Mouse (Mus musculus): ENCODE results near the gene Stk16. TPM values are rescaled to one million over a fixed set of nuclear protein-coding genes. Genes with fewer than 3 reads are reported as not detected.
"Not testable (repeated sequence)": the region's sequence is repeated elsewhere in the genome, so short reads cannot be mapped to it uniquely, and the experiment has no call there.

Stk16 gene
- polyA plus RNA-seq, 1 experiment from 2014 or later: 83.1 TPM

- H3K36me3 ChIP-seq: no peaks in the 10 kb centered on the region
- H3K9ac ChIP-seq: no peak overlapping the region
- H3K9me3 ChIP-seq (replicated peaks): no peaks in the 10 kb centered on the region
- no peak overlapping the region for H3K4me2 ChIP-seq
- no peak overlapping the region for H3K4me3 ChIP-seq
- 67% methylated on average over 2 of the region's 2 CpGs for WGBS
- H3K4me1 ChIP-seq (replicated peaks): peaks cover 11% of the 10 kb centered on the region
- no peak overlapping the region for H3K27ac ChIP-seq (ENCODE audit: poor library complexity, severe bottlenecking)
- H3K27me3 ChIP-seq (replicated peaks): peaks cover 17% of the 10 kb centered on the region
- no peak for ATAC-seq (ENCODE audit: insufficient number of reproducible peaks, low FRiP score)
Observed at GRCm38 (mm10) chr1:75226138-75226537, 15.5 kb downstream of the Stk16 start.

GRCm38 (mm10) chr1:75227653-75228052, 17.0 kb downstream of the Stk16 start:
- Histone ChIP-seq H3K9me3 (replicated peaks) (no peaks in the 10 kb centered on the region), H3K36me3 (no peaks in the 10 kb centered on the region)
- no peak for ATAC-seq (ENCODE audit: insufficient number of reproducible peaks, low FRiP score)

GRCm38 (mm10) chr1:75229158-75229557, 18.5 kb downstream of the Stk16 start:
- Histone ChIP-seq H3K27ac (ENCODE audit: poor library complexity, severe bottlenecking) (no peak overlapping the region), H3K4me2 (no peak overlapping the region), H3K36me3 (no peaks in the 10 kb centered on the region), H3K9ac (no peak overlapping the region), H3K9me3 (replicated peaks) (no peaks in the 10 kb centered on the region), H3K4me3 (no peak overlapping the region), H3K4me1 (replicated peaks) (peaks cover 11% of the 10 kb centered on the region), H3K27me3 (replicated peaks) (no peaks in the 10 kb centered on the region; the same call in 1 of the 2 replicates)
- WGBS: 50% methylated on average over 4 of the region's 4 CpGs
- no peak for ATAC-seq (ENCODE audit: insufficient number of reproducible peaks, low FRiP score)

More at GRCm38 (mm10) chr1:75227653-75228052, 17.0 kb downstream of the Stk16 start:
- Histone ChIP-seq H3K9ac (no peak overlapping the region), H3K4me2 (no peak overlapping the region), H3K27me3 (replicated peaks) (peaks cover 3% of the 10 kb centered on the region; the same call in 1 of the 2 replicates), H3K4me3 (no peak overlapping the region), H3K27ac (ENCODE audit: poor library complexity, severe bottlenecking) (no peak overlapping the region), H3K4me1 (replicated peaks) (peaks cover 11% of the 10 kb centered on the region)
- 50% methylated on average over 1 of the region's 1 CpGs for WGBS

DNA sequence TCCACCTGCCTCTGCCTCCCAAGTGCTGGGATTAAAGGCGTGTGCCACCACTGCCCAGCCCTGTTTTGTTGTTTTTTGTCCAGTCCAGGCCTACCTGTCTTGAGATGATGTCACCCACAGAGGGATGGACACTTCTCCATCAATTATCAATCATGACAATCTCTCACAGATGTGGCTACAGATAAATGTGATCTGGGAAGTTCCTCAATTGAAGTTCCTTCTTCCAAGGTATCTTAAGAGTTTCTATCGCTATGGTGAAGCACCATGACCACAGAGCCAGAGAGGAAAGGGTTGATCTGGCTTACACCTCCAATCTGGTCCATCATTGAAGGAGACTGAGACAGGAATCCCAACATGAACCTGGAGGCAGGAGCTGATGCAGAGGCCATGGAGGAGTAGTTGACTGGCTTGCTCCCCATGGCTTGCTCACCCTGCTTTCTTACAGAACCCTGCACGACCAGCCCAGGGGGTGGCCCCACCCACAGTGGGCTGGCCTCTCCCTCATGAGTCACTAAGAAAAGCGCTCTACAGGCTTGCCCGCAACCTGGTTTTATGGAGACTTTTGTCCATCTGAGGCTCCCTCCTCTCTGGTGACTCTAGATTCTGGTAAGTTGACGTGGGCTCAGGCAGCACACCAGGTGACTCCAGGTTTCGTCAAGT, 19.8 kb downstream of the Stk16 start:
- 79% methylated on average over 7 of the region's 7 CpGs for WGBS
- Histone ChIP-seq H3K4me3 (no peak overlapping the region), H3K36me3 (no peaks in the 10 kb centered on the region), H3K9me3 (replicated peaks) (no peaks in the 10 kb centered on the region), H3K27me3 (replicated peaks) (no peaks in the 10 kb centered on the region; the same call in 1 of the 2 replicates), H3K4me2 (no peak overlapping the region), H3K27ac (ENCODE audit: poor library complexity, severe bottlenecking) (no peak overlapping the region), H3K9ac (no peak overlapping the region), H3K4me1 (replicated peaks) (peaks cover 13% of the 10 kb centered on the region)
- no peak for ATAC-seq (ENCODE audit: insufficient number of reproducible peaks, low FRiP score)

DNA sequence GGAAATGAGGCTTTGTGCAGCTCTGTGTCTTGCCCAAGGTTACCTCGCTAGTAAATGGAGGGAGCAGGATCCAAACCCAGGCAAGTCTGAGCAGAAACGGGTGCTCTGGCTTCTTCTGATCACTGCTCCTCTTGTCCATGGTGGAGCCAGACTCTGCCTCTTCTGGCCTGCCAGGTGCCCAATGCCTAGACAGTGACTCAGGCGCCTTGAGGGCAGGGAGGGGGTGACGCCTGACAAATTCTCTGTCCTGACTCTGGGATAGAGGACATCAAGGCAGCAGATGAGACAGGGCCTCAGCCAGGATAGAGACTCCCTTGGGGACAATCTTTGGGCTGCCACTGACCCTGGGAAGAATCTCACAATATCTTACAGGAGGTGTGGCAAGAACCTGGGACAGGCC, 20.6 kb downstream of the Stk16 start:
- H3K9ac ChIP-seq: no peak overlapping the region
- ATAC-seq (ENCODE audit: insufficient number of reproducible peaks, low FRiP score): no peak
- H3K27me3 ChIP-seq (replicated peaks): no peaks in the 10 kb centered on the region; the same call in 1 of the 2 replicates
- no peaks in the 10 kb centered on the region for H3K36me3 ChIP-seq
- H3K9me3 ChIP-seq (replicated peaks): no peaks in the 10 kb centered on the region
- 61% methylated on average over 4 of the region's 4 CpGs for WGBS
- H3K4me1 ChIP-seq (replicated peaks): peaks cover 14% of the 10 kb centered on the region
- H3K4me3 ChIP-seq: no peak overlapping the region
- H3K4me2 ChIP-seq: no peak overlapping the region
- H3K27ac ChIP-seq (ENCODE audit: poor library complexity, severe bottlenecking): no peak overlapping the region

- Histone ChIP-seq H3K27me3 (replicated peaks) (no peaks in the 10 kb centered on the region; the same call in 1 of the 2 replicates), H3K9me3 (replicated peaks) (no peaks in the 10 kb centered on the region), H3K36me3 (no peaks in the 10 kb centered on the region), H3K9ac (no peak within 1 kb of the TSS), H3K4me3 (no peak within 1 kb of the TSS), H3K4me2 (no peak within 1 kb of the TSS), H3K27ac (ENCODE audit: poor library complexity, severe bottlenecking) (no peak within 1 kb of the TSS), H3K4me1 (replicated peaks) (peaks cover 14% of the 10 kb centered on the region)
- ATAC-seq (ENCODE audit: insufficient number of reproducible peaks, low FRiP score): no peak
- WGBS: 67% methylated on average over 5 of the region's 5 CpGs
Observed at GRCm38 (mm10) chr1:75231664-75232152, 21.1 kb downstream of the Stk16 start, which contains the start of gene A630095N17Rik. Gene A630095N17Rik (minus strand): TSS chr1:75232102.

DNA sequence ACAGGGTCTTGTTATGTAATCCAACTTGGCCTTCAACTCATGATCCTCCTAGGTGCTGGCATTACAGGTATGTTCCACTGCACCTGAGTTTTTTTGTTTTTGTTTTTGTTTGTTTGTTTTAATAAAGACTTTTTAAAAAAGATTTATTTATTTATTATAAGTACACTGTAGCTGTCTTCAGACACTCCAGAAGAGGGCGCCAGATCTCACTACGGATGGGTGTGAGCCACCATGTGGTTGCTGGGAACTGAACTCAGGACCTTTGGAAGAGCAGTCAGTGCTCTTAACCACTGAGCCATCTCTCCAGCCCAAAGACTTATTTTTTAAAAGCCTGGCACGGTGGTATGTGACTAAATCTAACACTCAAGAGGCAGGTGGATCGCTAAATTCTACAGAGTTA, 21.9 kb downstream of the Stk16 start:
- not testable (repeated sequence) for H3K4me3 ChIP-seq; H3K4me2 ChIP-seq; ATAC-seq (ENCODE audit: insufficient number of reproducible peaks, low FRiP score); H3K9ac ChIP-seq; H3K27ac ChIP-seq (ENCODE audit: poor library complexity, severe bottlenecking); H3K36me3 ChIP-seq; H3K9me3 ChIP-seq (replicated peaks); H3K27me3 ChIP-seq (replicated peaks)
- WGBS: 62% methylated on average over 4 of the region's 4 CpGs
- peaks cover 14% of the 10 kb centered on the region for H3K4me1 ChIP-seq (replicated peaks)

DNA sequence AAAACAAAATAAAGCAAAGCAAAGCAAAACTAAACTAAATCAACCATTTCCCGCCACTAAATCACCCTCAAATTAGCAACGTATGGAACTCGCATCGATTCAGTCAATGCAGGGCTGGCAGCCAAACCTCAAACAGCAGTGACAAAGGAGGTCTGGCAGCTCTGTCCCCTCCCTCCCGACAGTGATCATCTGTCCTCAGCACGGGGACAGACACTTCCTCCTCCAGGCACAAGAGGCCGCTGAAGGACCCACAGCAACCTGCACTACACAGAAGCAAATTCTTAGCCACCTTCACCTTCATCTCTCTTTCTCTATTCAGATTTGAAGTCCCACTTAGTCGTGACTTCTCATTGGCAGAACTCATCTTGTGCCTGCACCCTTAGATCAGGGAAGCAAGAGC, 24.0 kb downstream of the Stk16 start:
- Histone ChIP-seq H3K4me3 (no peak overlapping the region), H3K27ac (ENCODE audit: poor library complexity, severe bottlenecking) (no peak overlapping the region), H3K27me3 (replicated peaks) (no peaks in the 10 kb centered on the region; the same call in 1 of the 2 replicates), H3K4me2 (0 out of 2 replicates have a peak overlapping the region, but pooled peaks have one; percentile 27), H3K4me1 (replicated peaks) (peaks cover 15% of the 10 kb centered on the region), H3K9me3 (replicated peaks) (no peaks in the 10 kb centered on the region), H3K36me3 (peaks cover 3% of the 10 kb centered on the region), H3K9ac (peak overlapping the region; percentile 21)
- WGBS: 3% methylated on average over 8 of the region's 8 CpGs
- no peak for ATAC-seq (ENCODE audit: insufficient number of reproducible peaks, low FRiP score)

GRCm38 (mm10) chr1:75236117-75237050, 25.7 kb downstream of the Stk16 start, which contains the start of gene Dnajb2:
Gene Dnajb2 (plus strand): TSS chr1:75236406.
- H3K9me3 ChIP-seq (replicated peaks): no peaks in the 10 kb centered on the region
- peaks cover 18% of the 10 kb centered on the region for H3K36me3 ChIP-seq
- no peaks in the 10 kb centered on the region; the same call in 1 of the 2 replicates for H3K27me3 ChIP-seq (replicated peaks)
- under 1% methylated on average over 64 of the region's 64 CpGs for WGBS
- H3K4me2 ChIP-seq: peak within 1 kb of the TSS; percentile 89
- peak within 1 kb of the TSS; percentile 71 for H3K4me3 ChIP-seq
- peak within 1 kb of the TSS; percentile 93 for H3K9ac ChIP-seq
- peak; percentile 92 for ATAC-seq (ENCODE audit: insufficient number of reproducible peaks, low FRiP score)
- peaks cover 15% of the 10 kb centered on the region for H3K4me1 ChIP-seq (replicated peaks)
- H3K27ac ChIP-seq (ENCODE audit: poor library complexity, severe bottlenecking): peak within 1 kb of the TSS; percentile 94

DNA sequence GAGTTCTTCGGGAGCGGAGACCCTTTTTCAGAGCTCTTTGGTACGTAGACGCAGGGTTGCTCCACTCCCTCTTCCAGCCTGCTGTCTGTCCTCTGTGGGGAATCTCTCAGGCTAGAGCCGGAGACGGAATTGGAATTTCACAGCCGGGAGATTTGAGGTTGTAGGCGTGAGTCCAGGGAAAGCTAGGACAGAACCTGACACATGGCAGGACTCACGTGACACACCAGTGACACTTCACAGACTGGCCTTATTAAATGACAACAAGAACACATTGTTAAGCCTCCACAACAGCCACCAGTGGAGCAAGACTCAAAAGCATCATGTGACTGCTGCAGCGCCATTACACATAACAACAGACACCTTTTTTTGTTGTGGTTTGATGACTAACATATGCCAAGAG, 29.0 kb downstream of the Stk16 start:
- H3K36me3 ChIP-seq: peaks cover 45% of the 10 kb centered on the region
- no peak overlapping the region for H3K27ac ChIP-seq (ENCODE audit: poor library complexity, severe bottlenecking)
- H3K9ac ChIP-seq: no peak overlapping the region
- H3K4me3 ChIP-seq: no peak overlapping the region
- peaks cover 15% of the 10 kb centered on the region for H3K4me1 ChIP-seq (replicated peaks)
- no peaks in the 10 kb centered on the region for H3K9me3 ChIP-seq (replicated peaks)
- no peaks in the 10 kb centered on the region for H3K27me3 ChIP-seq (replicated peaks)
- 67% methylated on average over 10 of the region's 10 CpGs for WGBS
- ATAC-seq (ENCODE audit: insufficient number of reproducible peaks, low FRiP score): no peak
- H3K4me2 ChIP-seq: no peak overlapping the region

DNA sequence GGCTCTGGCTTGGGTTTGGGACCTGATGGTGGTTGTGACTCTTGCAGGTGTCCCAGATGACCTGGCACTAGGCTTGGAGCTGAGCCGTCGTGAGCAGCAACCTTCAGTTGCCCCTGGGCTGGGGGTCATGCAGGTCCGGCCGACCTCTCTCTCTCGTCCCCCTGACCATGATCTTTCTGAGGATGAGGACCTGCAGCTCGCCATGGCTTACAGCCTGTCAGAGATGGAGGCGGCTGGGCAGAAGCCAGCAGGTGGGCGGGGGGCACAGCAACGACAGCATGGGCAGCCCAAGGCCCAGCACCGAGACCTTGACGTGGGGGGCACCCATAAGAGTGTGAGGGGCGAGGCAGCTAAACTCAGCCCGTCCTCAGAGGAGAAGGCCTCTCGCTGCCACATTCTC, 32.8 kb downstream of the Stk16 start:
- Histone ChIP-seq H3K4me2 (no peak overlapping the region), H3K9me3 (replicated peaks) (no peaks in the 10 kb centered on the region), H3K36me3 (peaks cover 45% of the 10 kb centered on the region), H3K4me1 (replicated peaks) (peaks cover 22% of the 10 kb centered on the region), H3K4me3 (no peak overlapping the region), H3K27me3 (replicated peaks) (no peaks in the 10 kb centered on the region), H3K27ac (ENCODE audit: poor library complexity, severe bottlenecking) (no peak overlapping the region), H3K9ac (no peak overlapping the region)
- no peak for ATAC-seq (ENCODE audit: insufficient number of reproducible peaks, low FRiP score)
- WGBS: 90% methylated on average over 14 of the region's 14 CpGs
